Mouse (Mus musculus): ENCODE measurements at regions not wholly inside any gene's neighbourhood (a gene's known extent, or its start where the extent isn't known, plus 50 kb on each side); places are given as distances from the start of the nearest gene placed in this dataset.

DNA sequence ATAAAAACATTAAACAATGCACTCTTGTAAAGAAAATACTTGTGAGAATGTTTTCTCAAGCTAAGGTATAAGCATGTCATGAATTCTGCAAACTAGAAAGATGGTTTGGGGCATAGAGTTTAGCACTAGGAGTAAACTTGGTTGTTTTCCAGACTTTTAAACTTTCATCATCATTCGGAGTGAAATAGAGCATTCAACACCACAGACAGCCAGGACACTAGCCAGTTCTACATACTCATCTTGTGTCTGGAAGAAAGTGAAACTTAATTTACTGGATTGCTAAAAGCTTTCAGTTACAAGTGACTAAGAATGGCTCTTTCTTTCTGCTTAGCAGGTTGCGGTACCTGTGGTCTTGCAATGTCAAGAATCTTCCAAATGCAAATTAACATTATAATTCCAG, 119.9 kb upstream of the Kcnip4 start:
- TF ChIP-seq CTCF (conservative IDR thresholded peaks at IDR 0.05; ENCODE audit: low read length) (no peak), POU5F1 (IDR thresholded peaks at IDR 0.05; ENCODE audit: borderline replicate concordance, low read length) (no peak)
